Comparison of ENCODE assay signal across 25 mouse cellular contexts in the genomic region with DNA sequence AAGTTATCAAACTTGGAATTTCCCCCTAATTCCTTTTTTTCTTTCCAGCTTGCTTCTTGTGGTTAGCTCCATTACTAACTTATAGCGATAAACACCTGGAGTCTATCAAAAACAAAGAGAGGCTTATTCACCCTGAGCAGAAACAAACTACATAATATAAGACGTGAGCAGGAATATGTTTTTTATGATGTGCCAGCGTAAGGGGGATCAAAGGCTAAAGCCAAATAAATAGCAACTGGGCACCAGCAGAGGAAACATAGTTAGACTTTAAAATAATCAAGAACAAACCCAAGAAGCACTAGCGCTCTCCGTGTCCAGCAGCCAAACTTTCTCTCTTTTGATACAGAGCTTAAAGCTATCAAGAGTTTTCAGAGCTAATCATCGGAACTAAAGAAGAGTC.
DNase-seq lines count a peak whose midpoint lies in the region; ATAC-seq lines count a peak whose summit lies in the region.
"Had no signal": no experiment of that assay in that cellular context is flagged by ENCODE, and none has a peak within 500 bp of the region (broad histone marks: within the 10 kb centered on the region; RNA-seq: fewer than 3 reads in every experiment).

No protein-coding gene starts in this region.

- peak overlapping the region; percentile 5; the same call in 1 of the 2 replicates for H3K4me2 ChIP-seq in liver, embryonic 15.5 days
- H3K4me2 ChIP-seq in liver, embryonic 11.5 days, result no peak overlapping the region
- peak overlapping the region; percentile 35 for H3K4me2 ChIP-seq in embryonic facial prominence, embryonic 14.5 days (ENCODE audit: low read depth, low read length)
- peak overlapping the region; percentile 54 for H3K4me2 ChIP-seq in limb, embryonic 13.5 days (replicated peaks)
- H3K4me2 ChIP-seq: embryonic facial prominence, embryonic 15.5 days; hindbrain, embryonic 12.5 days; liver, embryonic 13.5 days; midbrain, embryonic 15.5 days; neural tube, embryonic 12.5 days had no signal

- ATAC-seq in liver, embryonic 15.5 days (ENCODE audit: insufficient read depth), result no peak
- no peak for ATAC-seq in liver, embryonic 11.5 days (replicated peaks; ENCODE audit: low FRiP score)
- no peak for ATAC-seq in embryonic facial prominence, embryonic 14.5 days (ENCODE audit: low read depth)
- peak; percentile 63; the same call in 1 of the 2 replicates for ATAC-seq in limb, embryonic 13.5 days (ENCODE audit: low FRiP score, low read depth)
- ATAC-seq: forebrain, embryonic 14.5 days; lung, postnatal 0 days had no signal

- no peaks in the 10 kb centered on the region for H3K27me3 ChIP-seq in liver, embryonic 15.5 days
- H3K27me3 ChIP-seq in liver, embryonic 11.5 days (replicated peaks; ENCODE audit: control insufficient read depth, insufficient read depth, low read length), result no peaks in the 10 kb centered on the region
- no peaks in the 10 kb centered on the region for H3K27me3 ChIP-seq in embryonic facial prominence, embryonic 14.5 days (replicated peaks; ENCODE audit: control insufficient read depth, insufficient read depth, low read length)
- peaks cover 10% of the 10 kb centered on the region for H3K27me3 ChIP-seq in limb, embryonic 13.5 days
- H3K27me3 ChIP-seq: embryonic facial prominence, embryonic 15.5 days; hindbrain, embryonic 12.5 days; liver, embryonic 13.5 days; midbrain, embryonic 15.5 days; neural tube, embryonic 12.5 days had no signal

- no peaks in the 10 kb centered on the region for H3K4me1 ChIP-seq in liver, embryonic 15.5 days (replicated peaks)
- H3K4me1 ChIP-seq in liver, embryonic 11.5 days (replicated peaks; ENCODE audit: control insufficient read depth, insufficient read depth, low read length), result no peaks in the 10 kb centered on the region
- H3K4me1 ChIP-seq in embryonic facial prominence, embryonic 14.5 days (ENCODE audit: control insufficient read depth, insufficient read depth, low read length), result peaks cover 32% of the 10 kb centered on the region
- H3K4me1 ChIP-seq in limb, embryonic 13.5 days, result peaks cover 36% of the 10 kb centered on the region
- H3K4me1 ChIP-seq: hindbrain, embryonic 12.5 days; liver, embryonic 13.5 days; neural tube, embryonic 12.5 days had no signal

- peak; percentile 41 for DNase-seq in embryo, embryonic 11 days
- no peak for DNase-seq in embryo, embryonic 9.5 days (ENCODE audit: extremely low spot score)
- no peak for DNase-seq in liver, embryonic 11.5 days (ENCODE audit: low spot score)
- peak; percentile 71 for DNase-seq in embryonic facial prominence, embryonic 14.5 days (ENCODE audit: low spot score)
- no peak for DNase-seq in T-cell, adult 2 months (ENCODE audit: low spot score)
- no peak for DNase-seq in urinary bladder, adult 18-20 months (ENCODE audit: low spot score in 2 of 2)
- DNase-seq: adrenal gland, postnatal 10 days; cerebellum, adult 2 months; cerebellum, postnatal 25 days; gastrocnemius, postnatal 25 days; heart, adult 2 months; layer of hippocampus, adult 9-11 months; liver, embryonic 13.5 days; right cerebral cortex, postnatal 14 days; spleen, adult 18-20 months; thymus, postnatal 36 days had no signal

- 70% methylated on average over 6 of the region's 6 CpGs for WGBS in liver, embryonic 15.5 days (ENCODE audit: insufficient replicate concordance)
- 66% methylated on average over 6 of the region's 6 CpGs for WGBS in liver, embryonic 11.5 days
- 27% methylated on average over 6 of the region's 6 CpGs for WGBS in embryonic facial prominence, embryonic 14.5 days
- 8% methylated on average over 6 of the region's 6 CpGs for WGBS in limb, embryonic 13.5 days

- no peaks in the 10 kb centered on the region for H3K36me3 ChIP-seq in liver, embryonic 15.5 days (replicated peaks)
- H3K36me3 ChIP-seq in liver, embryonic 11.5 days (ENCODE audit: control insufficient read depth, insufficient read depth, low read length), result no peaks in the 10 kb centered on the region
- H3K36me3 ChIP-seq in embryonic facial prominence, embryonic 14.5 days (ENCODE audit: control insufficient read depth, insufficient read depth, low read length), result no peaks in the 10 kb centered on the region
- H3K36me3 ChIP-seq in limb, embryonic 13.5 days, result no peaks in the 10 kb centered on the region
- H3K36me3 ChIP-seq: embryonic facial prominence, embryonic 15.5 days; hindbrain, embryonic 12.5 days; liver, embryonic 13.5 days; midbrain, embryonic 15.5 days; neural tube, embryonic 12.5 days had no signal

- H3K9me3 ChIP-seq in liver, embryonic 15.5 days (replicated peaks), result no peaks in the 10 kb centered on the region
- H3K9me3 ChIP-seq in liver, embryonic 11.5 days (ENCODE audit: control insufficient read depth, low read length), result no peaks in the 10 kb centered on the region
- H3K9me3 ChIP-seq in embryonic facial prominence, embryonic 14.5 days (ENCODE audit: control insufficient read depth, low read length), result peaks cover 3% of the 10 kb centered on the region; the same call in 1 of the 2 replicates
- 0 out of 2 replicates have a peak, but pooled peaks cover 4% of the 10 kb centered on the region for H3K9me3 ChIP-seq in limb, embryonic 13.5 days
- H3K9me3 ChIP-seq: embryonic facial prominence, embryonic 15.5 days; hindbrain, embryonic 12.5 days; liver, embryonic 13.5 days; midbrain, embryonic 15.5 days; neural tube, embryonic 12.5 days had no signal

- H3K4me3 ChIP-seq in liver, embryonic 15.5 days (replicated peaks), result no peak overlapping the region
- no peak overlapping the region for H3K4me3 ChIP-seq in liver, embryonic 11.5 days (ENCODE audit: low read depth, low read length)
- no peak overlapping the region for H3K4me3 ChIP-seq in embryonic facial prominence, embryonic 14.5 days (ENCODE audit: low read depth, low read length)
- no peak overlapping the region for H3K4me3 ChIP-seq in limb, embryonic 13.5 days
- H3K4me3 ChIP-seq: embryonic facial prominence, embryonic 15.5 days; heart, adult 2 months; hindbrain, embryonic 12.5 days; liver, embryonic 13.5 days; midbrain, embryonic 15.5 days; neural tube, embryonic 12.5 days had no signal

- no peak overlapping the region for H3K27ac ChIP-seq in liver, embryonic 15.5 days (replicated peaks)
- no peak overlapping the region for H3K27ac ChIP-seq in liver, embryonic 11.5 days (ENCODE audit: low read depth, low read length)
- H3K27ac ChIP-seq in embryonic facial prominence, embryonic 14.5 days (replicated peaks; ENCODE audit: low read depth, low read length), result no peak overlapping the region
- peak overlapping the region; percentile 34; the same call in 1 of the 2 replicates for H3K27ac ChIP-seq in limb, embryonic 13.5 days
- H3K27ac ChIP-seq: embryonic facial prominence, embryonic 15.5 days; heart, adult 2 months; hindbrain, embryonic 12.5 days; liver, embryonic 13.5 days; macrophage; midbrain, embryonic 15.5 days; neural tube, embryonic 12.5 days had no signal

- no peak overlapping the region for H3K9ac ChIP-seq in liver, embryonic 15.5 days
- H3K9ac ChIP-seq in liver, embryonic 11.5 days (ENCODE audit: low read depth, low read length), result no peak overlapping the region
- H3K9ac ChIP-seq in embryonic facial prominence, embryonic 14.5 days (ENCODE audit: low read depth, low read length), result no peak overlapping the region
- H3K9ac ChIP-seq in limb, embryonic 13.5 days, result no peak overlapping the region
- H3K9ac ChIP-seq: embryonic facial prominence, embryonic 15.5 days; hindbrain, embryonic 12.5 days; liver, embryonic 13.5 days; midbrain, embryonic 15.5 days; neural tube, embryonic 12.5 days had no signal

Comparison
In these comparisons a context has a peak if more than half of its experiments do, and no peak if none do; other contexts are left out.
1. DNase-seq: peak in embryo, embryonic 11 days (single experiment) and embryonic facial prominence, embryonic 14.5 days (single experiment); none in embryo, embryonic 9.5 days (single experiment), liver, embryonic 11.5 days (single experiment), T-cell, adult 2 months (single experiment) and urinary bladder, adult 18-20 months (0 of 2).